Mouse (Mus musculus): ENCODE results near the gene Gpr141. TPM values are rescaled to one million over a fixed set of nuclear protein-coding genes. Genes with fewer than 3 reads are reported as not detected.

The Gpr141 gene
- polyA plus RNA-seq, 1 experiment from 2014 or later = 0.09 TPM

DNA sequence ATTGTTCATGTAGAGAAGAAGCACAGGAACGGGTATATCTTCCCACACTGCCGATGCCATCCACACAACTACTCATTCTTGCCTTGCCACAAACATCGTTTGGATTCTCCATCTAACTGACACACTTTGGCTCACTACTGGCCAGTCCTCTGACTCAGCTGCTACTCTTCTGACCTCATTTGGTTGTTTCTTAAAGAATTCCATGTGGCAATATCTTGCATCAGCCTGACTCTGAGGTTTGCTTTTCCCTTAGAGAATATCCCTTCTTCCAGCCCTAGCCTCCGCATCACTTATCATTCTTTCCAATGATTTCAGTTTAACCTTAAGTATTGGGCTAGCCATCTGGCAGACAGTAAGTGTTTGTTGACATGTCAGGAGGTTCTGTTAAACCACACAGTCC, 59.8 kb downstream of the Gpr141 start:
- ATAC-seq = no peak
- Histone ChIP-seq H3K36me3 (ENCODE audit: control insufficient read depth, insufficient read depth, low read length) (no peaks in the 10 kb centered on the region), H3K4me3 (ENCODE audit: low read length) (no peak overlapping the region), H3K9ac (ENCODE audit: low read depth, low read length) (no peak overlapping the region), H3K27ac (ENCODE audit: low read depth, low read length) (no peak overlapping the region), H3K9me3 (ENCODE audit: control insufficient read depth, low read length) (no peaks in the 10 kb centered on the region), H3K27me3 (replicated peaks; ENCODE audit: control insufficient read depth, insufficient read depth, low read length) (no peaks in the 10 kb centered on the region), H3K4me1 (ENCODE audit: control insufficient read depth, insufficient read depth, low read depth, low read length) (no peaks in the 10 kb centered on the region), H3K4me2 (ENCODE audit: low read length) (no peak overlapping the region)
- 91% methylated on average over 4 of the region's 4 CpGs for WGBS

DNA sequence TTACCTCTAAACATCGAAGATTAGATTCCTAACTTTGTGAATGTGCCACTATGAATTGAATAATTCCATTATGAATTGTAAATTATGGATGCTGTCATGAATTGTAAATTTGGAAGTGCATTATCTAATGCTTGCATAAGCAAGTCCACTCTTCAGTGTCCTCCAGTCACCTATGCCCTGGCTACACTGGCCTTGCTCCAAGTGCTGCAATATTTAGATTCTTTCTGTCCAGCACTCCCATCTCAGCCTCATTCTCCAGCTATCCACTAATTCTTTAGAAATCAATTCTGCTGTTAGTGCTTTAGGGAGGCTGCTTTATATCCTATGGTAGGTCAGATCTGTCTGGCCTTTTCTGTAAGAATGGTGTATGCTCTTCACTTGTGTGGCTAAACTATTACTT, 60.8 kb downstream of the Gpr141 start:
- Histone ChIP-seq H3K4me3 (ENCODE audit: low read length) (no peak overlapping the region), H3K36me3 (ENCODE audit: control insufficient read depth, insufficient read depth, low read length) (no peaks in the 10 kb centered on the region), H3K9me3 (ENCODE audit: control insufficient read depth, low read length) (no peaks in the 10 kb centered on the region), H3K27ac (ENCODE audit: low read depth, low read length) (no peak overlapping the region), H3K27me3 (replicated peaks; ENCODE audit: control insufficient read depth, insufficient read depth, low read length) (no peaks in the 10 kb centered on the region), H3K4me2 (ENCODE audit: low read length) (no peak overlapping the region), H3K9ac (ENCODE audit: low read depth, low read length) (no peak overlapping the region), H3K4me1 (ENCODE audit: control insufficient read depth, insufficient read depth, low read depth, low read length) (no peaks in the 10 kb centered on the region)
- WGBS = 95% methylated on average over 1 of the region's 1 CpGs
- no peak for ATAC-seq

DNA sequence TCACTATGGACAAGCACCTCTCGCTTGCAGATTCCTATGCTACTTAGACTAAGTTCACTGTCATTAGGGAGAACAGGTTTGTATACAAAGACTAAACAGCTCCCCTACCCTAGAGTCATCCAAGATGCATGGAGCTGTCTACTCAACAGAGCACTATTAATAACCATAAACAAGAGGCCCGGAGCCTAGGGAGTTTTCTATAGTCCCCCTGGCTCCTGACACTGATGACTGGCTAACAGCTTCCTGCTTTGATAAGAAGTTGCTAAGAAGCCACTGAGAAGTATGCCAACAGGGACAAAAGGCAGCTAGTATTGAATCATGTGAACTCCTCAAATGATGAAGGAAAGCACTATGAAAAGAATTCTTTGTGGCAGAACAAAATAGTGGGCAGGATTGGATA, 78.3 kb downstream of the Gpr141 start:
- Histone ChIP-seq H3K4me2 (ENCODE audit: low read length) (no peak overlapping the region), H3K9me3 (ENCODE audit: control insufficient read depth, low read length) (no peaks in the 10 kb centered on the region), H3K4me1 (ENCODE audit: control insufficient read depth, insufficient read depth, low read depth, low read length) (no peaks in the 10 kb centered on the region), H3K4me3 (ENCODE audit: low read length) (no peak overlapping the region), H3K27me3 (replicated peaks; ENCODE audit: control insufficient read depth, insufficient read depth, low read length) (no peaks in the 10 kb centered on the region), H3K36me3 (ENCODE audit: control insufficient read depth, insufficient read depth, low read length) (no peaks in the 10 kb centered on the region), H3K27ac (ENCODE audit: low read depth, low read length) (no peak overlapping the region), H3K9ac (ENCODE audit: low read depth, low read length) (no peak overlapping the region)
- no peak for ATAC-seq
- 27% methylated on average over 2 of the region's 2 CpGs for WGBS

DNA sequence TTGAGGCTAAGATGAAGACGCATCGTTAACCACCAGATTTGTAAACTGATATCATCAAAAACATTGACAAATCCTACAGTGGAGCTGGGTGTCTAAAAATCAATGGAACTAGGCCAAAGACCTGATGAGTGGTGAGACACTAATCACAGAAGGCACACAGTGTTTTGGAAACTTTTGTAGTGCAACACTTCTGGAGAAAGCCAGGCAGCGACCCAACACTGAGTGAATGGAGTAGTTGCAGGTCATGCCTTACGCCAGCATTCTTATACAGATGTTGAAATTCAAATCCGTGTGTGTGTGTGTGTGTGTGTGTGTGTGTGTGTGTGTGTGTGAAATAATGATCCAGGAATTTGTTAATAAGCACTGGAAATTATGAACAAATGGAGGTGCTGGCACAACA, 79.5 kb downstream of the Gpr141 start:
- no peaks in the 10 kb centered on the region for H3K36me3 ChIP-seq (ENCODE audit: control insufficient read depth, insufficient read depth, low read length)
- ATAC-seq = no peak

DNA sequence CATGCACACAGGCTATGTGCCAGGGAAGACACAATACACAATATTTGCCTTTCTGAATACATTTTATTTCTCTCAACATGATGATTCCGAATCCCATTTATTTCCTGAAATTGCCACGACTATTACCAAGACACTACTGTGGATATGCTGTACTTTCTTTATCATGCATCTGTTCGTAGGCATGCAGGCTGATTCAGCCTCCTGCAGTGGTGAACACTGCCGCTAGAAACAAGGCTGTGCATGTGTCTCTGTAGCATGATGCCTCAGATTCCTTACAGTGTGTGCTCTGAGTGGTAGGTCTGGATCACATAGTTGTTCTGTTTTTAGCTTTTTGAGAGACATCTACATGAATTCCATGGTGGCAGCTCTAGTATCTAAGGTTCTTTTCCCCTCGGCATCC, 89.5 kb downstream of the Gpr141 start:
- ATAC-seq = no peak
- no peaks in the 10 kb centered on the region for H3K27me3 ChIP-seq (replicated peaks; ENCODE audit: control insufficient read depth, insufficient read depth, low read length)
- 77% methylated on average over 5 of the region's 5 CpGs for WGBS
- no peaks in the 10 kb centered on the region for H3K4me1 ChIP-seq (ENCODE audit: control insufficient read depth, insufficient read depth, low read depth, low read length)
- H3K4me2 ChIP-seq (ENCODE audit: low read length) = no peak overlapping the region
- H3K4me3 ChIP-seq (ENCODE audit: low read length) = no peak overlapping the region
- H3K36me3 ChIP-seq (ENCODE audit: control insufficient read depth, insufficient read depth, low read length) = no peaks in the 10 kb centered on the region
- H3K9ac ChIP-seq (ENCODE audit: low read depth, low read length) = no peak overlapping the region
- H3K9me3 ChIP-seq (ENCODE audit: control insufficient read depth, low read length) = no peaks in the 10 kb centered on the region
- no peak overlapping the region for H3K27ac ChIP-seq (ENCODE audit: low read depth, low read length)

More for the DNA sequence above, 79.5 kb downstream of the Gpr141 start:
- Histone ChIP-seq H3K27me3 (replicated peaks; ENCODE audit: control insufficient read depth, insufficient read depth, low read length) (no peaks in the 10 kb centered on the region), H3K4me3 (ENCODE audit: low read length) (no peak overlapping the region), H3K27ac (ENCODE audit: low read depth, low read length) (no peak overlapping the region), H3K9me3 (ENCODE audit: control insufficient read depth, low read length) (no peaks in the 10 kb centered on the region), H3K9ac (ENCODE audit: low read depth, low read length) (no peak overlapping the region), H3K4me1 (ENCODE audit: control insufficient read depth, insufficient read depth, low read depth, low read length) (no peaks in the 10 kb centered on the region), H3K4me2 (ENCODE audit: low read length) (no peak overlapping the region)
- 90% methylated on average over 5 of the region's 5 CpGs for WGBS

DNA sequence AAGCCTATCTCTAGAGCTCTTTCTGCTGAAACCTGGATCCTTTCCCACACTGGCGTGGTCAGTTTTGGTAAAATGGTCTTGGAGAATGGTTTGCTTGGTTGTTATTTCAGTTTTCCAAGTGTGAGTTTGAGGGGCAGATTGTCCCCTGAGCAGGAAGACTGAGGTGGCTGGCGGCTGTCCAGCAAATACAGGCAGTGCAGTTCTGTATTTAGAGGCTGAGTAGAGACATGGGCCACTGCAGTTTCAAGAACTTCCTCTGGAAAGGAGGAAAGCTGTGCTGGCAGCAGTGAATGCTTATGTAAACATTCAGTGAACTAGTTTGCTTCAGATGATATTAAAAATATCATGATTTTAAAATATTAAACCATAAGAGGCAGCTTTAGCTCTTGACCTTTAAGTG, 93.2 kb downstream of the Gpr141 start:
- H3K4me3 ChIP-seq (ENCODE audit: low read length) = no peak overlapping the region
- no peaks in the 10 kb centered on the region for H3K9me3 ChIP-seq (ENCODE audit: control insufficient read depth, low read length)
- no peaks in the 10 kb centered on the region for H3K4me1 ChIP-seq (ENCODE audit: control insufficient read depth, insufficient read depth, low read depth, low read length)
- WGBS = 87% methylated on average over 2 of the region's 2 CpGs
- H3K27ac ChIP-seq (ENCODE audit: low read depth, low read length) = no peak overlapping the region
- no peak for ATAC-seq
- no peaks in the 10 kb centered on the region for H3K27me3 ChIP-seq (replicated peaks; ENCODE audit: control insufficient read depth, insufficient read depth, low read length)
- no peak overlapping the region for H3K9ac ChIP-seq (ENCODE audit: low read depth, low read length)
- H3K36me3 ChIP-seq (ENCODE audit: control insufficient read depth, insufficient read depth, low read length) = no peaks in the 10 kb centered on the region
- no peak overlapping the region for H3K4me2 ChIP-seq (ENCODE audit: low read length)

DNA sequence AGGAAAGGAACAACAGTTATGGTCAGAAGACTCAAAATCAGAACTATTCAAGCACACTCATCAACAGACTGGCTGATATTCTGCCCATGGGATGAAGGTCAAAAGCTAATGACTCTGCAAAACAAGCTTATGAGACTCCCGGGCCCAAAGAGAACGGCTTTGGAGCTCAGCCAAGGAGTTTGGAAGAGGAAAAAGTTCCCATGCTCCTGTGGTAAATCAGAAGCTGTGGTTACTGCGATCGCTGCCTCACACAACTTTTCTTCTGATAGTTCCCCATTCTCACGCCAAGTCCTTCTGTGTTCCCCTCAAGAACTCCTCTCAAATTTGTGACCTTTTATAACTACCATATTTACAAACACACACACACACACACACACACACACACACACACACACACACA, 105.1 kb downstream of the Gpr141 start:
- H3K36me3 ChIP-seq (ENCODE audit: control insufficient read depth, insufficient read depth, low read length) = no peaks in the 10 kb centered on the region
- no peaks in the 10 kb centered on the region for H3K4me1 ChIP-seq (ENCODE audit: control insufficient read depth, insufficient read depth, low read depth, low read length)
- ATAC-seq = 0 out of 2 replicates have a peak, but pooled peaks have one; percentile 17
- H3K27ac ChIP-seq (ENCODE audit: low read depth, low read length) = no peak overlapping the region
- H3K27me3 ChIP-seq (replicated peaks; ENCODE audit: control insufficient read depth, insufficient read depth, low read length) = no peaks in the 10 kb centered on the region
- H3K4me2 ChIP-seq (ENCODE audit: low read length) = no peak overlapping the region
- no peak overlapping the region for H3K4me3 ChIP-seq (ENCODE audit: low read length)
- H3K9ac ChIP-seq (ENCODE audit: low read depth, low read length) = no peak overlapping the region
- 38% methylated on average over 5 of the region's 5 CpGs for WGBS
- no peaks in the 10 kb centered on the region for H3K9me3 ChIP-seq (ENCODE audit: control insufficient read depth, low read length)

DNA sequence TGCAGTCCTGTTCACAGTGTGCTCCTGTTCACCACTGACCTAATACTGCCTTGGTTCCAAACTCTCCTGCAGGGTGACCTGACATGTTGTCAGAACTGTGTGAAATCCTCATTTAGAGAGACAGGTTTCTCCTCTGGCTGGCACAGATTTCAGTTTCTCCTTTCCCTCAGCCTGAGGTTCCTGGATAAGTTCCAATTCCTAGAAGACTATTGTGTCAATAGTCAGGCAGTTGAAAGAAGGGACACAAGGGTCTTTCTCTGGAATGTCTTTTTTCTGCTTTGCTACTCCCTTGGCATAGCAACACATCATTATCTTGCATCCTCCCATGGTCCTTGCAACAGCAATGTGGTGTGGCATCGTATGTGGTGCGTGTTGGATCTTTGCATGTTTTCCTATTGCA, 106.9 kb downstream of the Gpr141 start:
- WGBS = 64% methylated on average over 2 of the region's 2 CpGs
- no peaks in the 10 kb centered on the region for H3K4me1 ChIP-seq (ENCODE audit: control insufficient read depth, insufficient read depth, low read depth, low read length)
- H3K9ac ChIP-seq (ENCODE audit: low read depth, low read length) = no peak overlapping the region
- H3K36me3 ChIP-seq (ENCODE audit: control insufficient read depth, insufficient read depth, low read length) = no peaks in the 10 kb centered on the region
- 0 out of 2 replicates have a peak, but pooled peaks have one; percentile 30 for ATAC-seq
- H3K9me3 ChIP-seq (ENCODE audit: control insufficient read depth, low read length) = no peaks in the 10 kb centered on the region
- H3K27me3 ChIP-seq (replicated peaks; ENCODE audit: control insufficient read depth, insufficient read depth, low read length) = no peaks in the 10 kb centered on the region
- H3K27ac ChIP-seq (ENCODE audit: low read depth, low read length) = no peak overlapping the region
- no peak overlapping the region for H3K4me2 ChIP-seq (ENCODE audit: low read length)
- H3K4me3 ChIP-seq (ENCODE audit: low read length) = no peak overlapping the region

DNA sequence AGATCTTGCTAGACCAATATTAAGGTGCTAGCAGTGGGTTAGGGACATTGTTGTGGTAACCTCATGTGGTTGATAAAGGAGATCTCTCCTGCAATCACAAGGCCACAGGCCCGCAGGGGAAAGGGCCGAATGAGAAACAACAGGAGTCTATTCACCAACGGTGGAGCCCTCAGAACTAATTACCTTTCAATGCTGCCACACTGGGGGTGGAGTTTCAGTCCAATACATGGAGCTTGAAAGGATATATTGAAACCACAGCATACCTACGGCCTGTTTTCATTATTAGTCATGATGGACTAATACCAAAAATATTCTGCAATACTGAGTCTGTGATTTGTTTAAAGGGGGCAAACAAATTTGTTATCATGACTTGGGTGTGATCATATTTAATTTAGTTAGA, 120.3 kb downstream of the Gpr141 start:
- Histone ChIP-seq H3K27ac (ENCODE audit: low read depth, low read length) (no peak overlapping the region), H3K4me3 (ENCODE audit: low read length) (no peak overlapping the region), H3K9me3 (ENCODE audit: control insufficient read depth, low read length) (no peaks in the 10 kb centered on the region), H3K36me3 (ENCODE audit: control insufficient read depth, insufficient read depth, low read length) (no peaks in the 10 kb centered on the region), H3K4me2 (ENCODE audit: low read length) (no peak overlapping the region), H3K9ac (ENCODE audit: low read depth, low read length) (no peak overlapping the region), H3K4me1 (ENCODE audit: control insufficient read depth, insufficient read depth, low read depth, low read length) (no peaks in the 10 kb centered on the region), H3K27me3 (replicated peaks; ENCODE audit: control insufficient read depth, insufficient read depth, low read length) (no peaks in the 10 kb centered on the region)
- no peak for ATAC-seq
- 41% methylated on average over 4 of the region's 4 CpGs for WGBS

DNA sequence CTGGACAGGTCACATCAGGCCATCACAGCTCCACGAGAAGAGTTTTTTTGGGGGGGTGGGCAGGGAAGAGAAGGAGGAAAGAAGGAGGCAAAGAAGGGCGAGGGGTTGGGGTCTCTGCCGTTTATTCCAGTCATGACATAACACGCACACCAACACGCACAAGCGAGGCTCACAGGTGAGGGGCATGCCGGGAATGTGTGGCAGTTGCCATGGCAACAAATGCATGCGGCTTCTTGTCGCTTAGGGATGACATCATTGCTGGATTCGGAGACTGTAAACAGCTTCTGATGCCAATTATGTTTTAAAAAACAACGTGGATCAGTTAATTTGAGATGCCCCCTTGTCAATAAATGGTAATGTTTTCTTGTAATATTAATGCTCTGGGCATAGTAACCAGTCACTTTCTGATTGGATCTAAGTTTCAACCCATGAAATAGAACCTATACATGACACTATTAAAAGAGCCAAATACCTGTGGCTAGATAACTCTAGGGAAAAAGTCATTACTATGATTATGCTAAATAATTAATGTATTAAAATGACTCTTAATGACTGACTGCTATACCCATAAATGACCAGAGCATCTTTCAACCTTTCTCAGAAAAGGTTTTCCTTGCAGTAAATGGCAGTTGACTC, 122.5 kb downstream of the Gpr141 start:
- H3K4me1 ChIP-seq (ENCODE audit: control insufficient read depth, insufficient read depth, low read depth, low read length) = no peaks in the 10 kb centered on the region
- peak overlapping the region; percentile 49 for H3K4me2 ChIP-seq (ENCODE audit: low read length)
- no peak overlapping the region; the same call in 1 of the 2 replicates for H3K9ac ChIP-seq (ENCODE audit: low read depth, low read length)
- H3K36me3 ChIP-seq (ENCODE audit: control insufficient read depth, insufficient read depth, low read length) = no peaks in the 10 kb centered on the region
- no peak overlapping the region for H3K27ac ChIP-seq (ENCODE audit: low read depth, low read length)
- H3K9me3 ChIP-seq (ENCODE audit: control insufficient read depth, low read length) = no peaks in the 10 kb centered on the region
- peak overlapping the region; percentile 27 for H3K4me3 ChIP-seq (ENCODE audit: low read length)
- peak; percentile 90 for ATAC-seq
- no peaks in the 10 kb centered on the region for H3K27me3 ChIP-seq (replicated peaks; ENCODE audit: control insufficient read depth, insufficient read depth, low read length)
- 49% methylated on average over 11 of the region's 11 CpGs for WGBS
